Mouse (Mus musculus) embryo, embryonic 10 days (tissue): ENCODE measurements around the gene Adgrf1.
A peak's percentile ranks its signal among the peaks of the same experiment; 100 is the strongest.

Source experiments
- DNase-seq: peaks from one replicate; pipeline ENCODE4 v3.0.0-alpha.2; 2015; ENCODE audit warnings: low spot score

Adgrf1 gene

DNA sequence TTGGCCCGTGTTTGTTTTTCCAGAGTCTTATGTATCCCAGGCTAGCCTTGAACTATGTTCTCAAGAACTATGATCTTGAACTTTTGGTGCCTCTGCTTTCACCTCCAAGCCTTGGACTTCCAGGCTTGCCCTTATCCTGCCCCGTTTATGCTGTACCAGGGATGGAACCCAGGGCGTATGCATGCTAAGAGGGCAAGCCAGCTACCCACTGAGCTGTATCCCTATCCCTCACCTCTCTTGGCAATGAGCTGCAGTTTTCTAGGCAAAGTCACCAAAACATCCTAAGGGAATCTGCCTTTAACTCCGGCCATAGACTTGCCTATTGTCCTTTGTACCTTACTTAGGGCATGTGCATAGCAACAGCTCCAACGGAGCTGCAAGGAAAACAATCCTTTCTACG, 92.8 kb downstream of the Adgrf1 start:
- DNase-seq = no peak

DNA sequence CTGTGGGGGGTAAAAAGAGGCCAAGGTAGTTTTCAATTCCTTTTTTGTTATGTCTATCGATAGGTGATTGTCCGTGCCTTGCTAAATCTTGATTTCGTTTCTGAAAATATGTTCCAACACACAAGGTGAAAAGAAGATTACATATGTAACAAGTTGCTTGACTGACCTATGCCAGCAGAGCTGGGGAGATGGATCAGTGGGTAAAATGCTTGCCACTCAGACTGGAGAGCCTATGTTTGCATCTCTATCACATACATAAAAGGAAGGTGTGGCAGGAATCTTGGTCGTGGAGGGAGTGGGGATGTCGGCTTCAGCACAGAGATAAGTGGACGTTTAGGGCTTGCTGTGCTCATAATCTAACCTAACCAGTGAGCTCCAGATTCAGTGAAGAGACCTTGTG, 93.8 kb downstream of the Adgrf1 start:
- no peak for DNase-seq

DNA sequence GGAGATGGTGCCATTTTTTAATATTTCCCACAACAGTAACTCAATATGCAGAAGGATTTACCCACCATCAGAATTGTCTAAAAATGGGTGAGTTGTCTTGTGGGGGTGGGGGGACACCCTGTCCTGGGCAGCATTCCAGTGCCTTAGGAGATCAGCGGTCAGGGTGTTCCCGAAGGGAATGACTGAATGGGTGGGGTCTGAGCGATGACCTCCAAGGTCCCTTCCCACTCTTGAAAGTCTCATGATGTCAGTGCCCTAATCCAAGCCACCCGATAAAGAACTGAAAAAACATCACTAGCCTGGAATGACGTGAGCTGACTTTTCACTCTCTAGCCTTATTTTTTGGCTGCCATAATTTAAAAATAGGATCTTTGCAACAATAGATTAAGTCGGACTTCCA, 95.2 kb downstream of the Adgrf1 start:
- no peak for DNase-seq

DNA sequence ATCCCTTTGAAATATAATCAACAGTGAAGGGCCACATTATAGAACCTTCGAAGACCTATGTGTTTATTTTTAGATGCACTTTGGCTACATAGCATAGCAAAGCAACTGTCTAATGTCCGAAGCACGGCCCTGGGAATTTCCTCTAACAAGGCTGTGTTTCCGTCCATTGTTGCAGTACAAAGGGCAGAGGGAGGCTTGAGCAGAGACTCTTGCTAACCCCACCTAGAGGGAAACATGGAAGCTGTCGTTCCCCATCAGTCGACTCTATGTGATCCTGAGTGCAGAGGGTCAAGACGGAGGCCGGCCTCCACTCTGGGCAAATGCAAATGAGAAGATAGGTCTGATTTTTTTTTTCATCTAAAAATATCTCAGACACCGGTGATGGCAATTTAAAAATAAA, 96.4 kb downstream of the Adgrf1 start:
- DNase-seq = peak; percentile 16

DNA sequence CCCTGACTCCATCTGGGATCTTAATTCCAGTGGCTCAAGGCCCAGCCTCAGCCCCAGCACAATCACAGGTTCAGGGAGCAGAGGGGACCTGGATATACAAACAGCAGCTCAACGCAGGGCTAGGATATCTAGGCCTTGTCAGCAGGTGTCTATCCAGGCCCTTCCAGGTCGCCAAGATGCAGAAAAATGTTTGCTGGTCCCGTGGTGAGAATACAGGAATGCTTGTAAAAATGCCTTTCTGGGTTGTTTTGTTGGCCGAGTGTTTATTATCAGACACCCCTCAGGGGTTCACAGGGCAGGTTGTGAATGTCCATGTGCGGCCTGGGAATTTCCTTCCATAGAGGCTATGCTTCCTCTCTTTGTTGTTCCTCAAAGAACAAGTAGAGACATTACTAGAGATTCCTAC, 98.0 kb downstream of the Adgrf1 start:
- no peak for DNase-seq

DNA sequence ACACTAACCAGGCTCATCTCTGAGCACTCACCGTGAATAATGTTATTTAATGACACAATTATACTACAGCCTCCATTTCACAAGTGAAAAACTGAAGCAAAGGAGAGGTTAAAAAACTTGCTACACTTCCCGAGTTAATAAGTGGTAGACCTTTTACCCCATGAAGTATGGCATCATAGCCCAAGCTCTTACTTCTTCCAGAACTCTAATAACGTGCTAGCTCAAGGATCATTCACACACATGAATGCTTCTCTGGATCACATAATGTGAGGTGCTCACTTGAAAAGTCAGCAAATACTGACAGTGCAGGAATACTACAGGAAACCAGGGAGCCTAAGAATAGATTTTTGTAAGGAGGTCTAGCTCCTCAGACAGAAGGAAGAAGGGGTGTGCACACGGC, 102.5 kb downstream of the Adgrf1 start:
- DNase-seq = no peak

DNA sequence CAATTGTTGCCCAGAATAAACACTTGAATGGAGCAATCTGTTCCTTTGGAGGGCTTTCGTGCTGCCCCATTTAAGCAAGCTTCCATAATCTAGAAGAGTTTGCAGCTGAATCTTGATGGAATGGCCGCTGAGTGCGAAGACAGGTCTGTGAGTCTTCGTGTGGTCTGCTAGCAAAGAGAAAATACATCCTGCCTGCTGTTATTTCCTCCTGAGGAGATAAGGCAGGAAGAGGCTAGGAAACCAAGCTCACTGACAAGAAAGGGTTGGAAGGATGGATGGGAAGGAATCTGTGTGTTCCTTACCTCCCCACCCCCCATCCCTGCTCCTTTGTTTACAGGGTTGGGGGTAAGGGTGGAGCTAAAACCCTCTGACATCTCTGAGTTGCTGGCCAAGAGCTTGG, 103.9 kb downstream of the Adgrf1 start:
- DNase-seq = no peak
